Mouse (Mus musculus) heart, postnatal 0 days (tissue): ENCODE results near the gene Cd276.

Source experiments
- CTCF ChIP-seq: IDR thresholded peaks from 2 replicates; pipeline ENCODE4 v1.5.1; 2016; ENCODE audit warnings: antibody characterized with exemption, control low read depth, low read depth
- EP300 ChIP-seq: IDR thresholded peaks from 2 replicates; pipeline ENCODE4 v1.6.1; 2016; ENCODE audit warnings: antibody characterized with exemption, low read depth

DNA sequence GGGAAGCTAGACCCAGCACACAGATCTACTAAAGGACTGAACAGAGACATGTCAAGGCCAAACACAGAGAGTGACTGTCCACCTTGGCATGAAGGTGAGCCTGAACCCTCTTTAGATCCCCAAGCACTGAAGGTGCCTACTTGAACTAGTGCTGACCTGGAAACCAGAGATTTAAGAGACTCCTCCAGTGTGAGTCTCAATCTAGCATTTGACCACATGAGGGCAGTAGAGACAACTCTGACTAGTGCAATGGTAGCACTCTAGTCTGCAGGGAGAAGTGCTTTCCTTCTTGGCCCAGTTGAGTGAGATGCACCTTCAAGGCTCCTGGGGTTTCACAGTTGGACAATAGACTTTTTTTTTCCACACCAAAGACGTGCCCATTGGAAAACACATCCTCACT lies 20.5 kb downstream of the Cd276 start:
- TF ChIP-seq EP300 (no peak), CTCF (peak; percentile 81)
